Mouse (Mus musculus) heart, postnatal 14 days (tissue): ENCODE measurements around the gene Kcnj1. TPM values are rescaled to one million over a fixed set of nuclear protein-coding genes. Genes with fewer than 3 reads are reported as not detected.
A peak's percentile ranks its signal among the peaks of the same experiment; 100 is the strongest.

Experiments
- DNase-seq, 2 experiments: peaks; one replicate each; pipeline ENCODE4 v3.0.0; 2021 to 2022
- intact Hi-C: fragments of 180-260 bp; cut with DNase I; formaldehyde crosslinking; loops from one replicate; pipeline ENCODE4 v1.15.1; 2025
- total RNA-seq, 2 experiments: library from RNA; stranded (reverse); gene quantifications; 2 replicates each; pipeline ENCODE4 v1.2.3; 2021

Kcnj1 gene
- total RNA-seq, 2 experiments from 2014 or later: not detected

DNA sequence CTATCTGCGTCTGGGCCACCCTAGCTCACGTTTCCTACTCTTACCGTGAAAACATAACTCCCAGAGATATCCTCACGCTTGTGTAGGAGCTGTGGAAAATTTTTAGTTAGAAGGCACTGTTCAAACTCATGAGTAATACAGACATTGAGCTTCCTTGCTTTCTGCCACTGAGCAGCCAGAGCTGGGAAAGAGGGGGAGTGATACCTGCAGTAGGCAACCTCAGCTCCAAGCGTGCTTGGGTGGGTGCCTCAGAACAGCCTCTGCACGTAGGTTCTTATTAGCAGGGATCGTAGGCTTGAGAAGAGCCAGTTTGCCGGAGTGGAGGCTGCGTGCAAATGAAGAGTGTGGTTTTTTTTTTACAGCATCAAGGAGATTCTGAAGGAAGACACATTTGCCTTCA, 19.4 kb downstream of the Kcnj1 start:
- intact Hi-C loops: no loop called here
- DNase-seq: no peak

DNA sequence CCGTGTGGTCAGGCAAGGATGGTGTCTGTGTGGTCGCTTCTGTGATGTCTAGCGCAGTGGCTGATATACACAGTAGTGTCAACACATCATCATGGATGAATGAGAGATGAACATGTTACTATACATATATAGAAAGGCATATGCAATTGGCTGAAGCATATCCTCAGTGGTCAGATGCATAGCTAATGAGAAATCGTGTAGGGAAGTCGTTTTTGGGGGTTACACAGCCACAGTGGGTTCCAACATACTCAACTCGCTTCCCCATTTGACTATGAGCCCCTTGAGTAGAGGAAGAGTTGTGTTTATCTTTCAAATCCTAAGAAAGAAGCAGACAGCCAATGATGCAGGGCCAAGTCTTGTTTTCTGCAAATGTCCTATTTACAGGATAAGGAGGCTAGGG, 20.4 kb downstream of the Kcnj1 start:
- intact Hi-C loops: no loop called here
- no peak for DNase-seq

DNA sequence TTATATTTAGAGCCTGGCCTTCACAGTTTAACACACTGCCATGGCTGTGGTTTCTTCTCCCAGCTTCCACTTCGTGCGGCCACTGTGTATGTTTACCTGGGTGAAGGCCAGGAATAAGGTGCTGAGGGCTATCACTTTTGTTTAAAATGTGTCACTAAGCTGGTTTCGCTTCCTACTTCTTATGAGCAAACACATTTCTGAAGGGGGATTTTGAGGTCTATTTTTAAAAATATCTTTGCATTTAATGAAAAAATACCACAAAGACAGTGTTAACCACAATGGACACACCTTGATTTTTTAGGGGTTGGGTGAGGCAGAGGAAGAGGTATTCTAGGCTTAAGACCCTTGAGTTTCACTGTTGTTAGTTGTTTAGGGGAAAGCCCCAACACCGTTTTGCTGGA, 22.5 kb downstream of the Kcnj1 start:
- no peak for DNase-seq
- intact Hi-C loops: no loop called here

DNA sequence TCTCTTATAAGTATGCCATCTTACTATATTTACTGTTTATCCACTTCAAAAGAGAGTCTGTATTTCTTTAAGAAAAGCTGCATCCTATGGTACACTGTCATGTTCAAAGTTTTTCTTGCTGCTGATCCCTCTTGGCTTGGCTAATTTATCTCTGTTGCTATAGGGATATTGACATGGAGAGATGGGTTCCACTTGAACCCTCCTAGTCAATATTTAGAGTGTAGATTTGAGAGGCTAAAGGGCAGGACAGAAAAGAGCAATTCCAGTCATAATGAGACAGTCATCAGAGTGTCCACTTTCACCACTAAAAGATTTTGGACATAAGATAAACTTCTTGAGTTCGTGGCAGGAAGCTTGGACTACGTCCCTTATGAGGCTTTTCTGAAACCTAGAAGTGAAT, 27.9 kb downstream of the Kcnj1 start:
- no peak for DNase-seq
- intact Hi-C loops: loop anchor here (5.0 kb wide), 1 partner anchor 682 kb away; no protein-coding TSS in a partner anchor

DNA sequence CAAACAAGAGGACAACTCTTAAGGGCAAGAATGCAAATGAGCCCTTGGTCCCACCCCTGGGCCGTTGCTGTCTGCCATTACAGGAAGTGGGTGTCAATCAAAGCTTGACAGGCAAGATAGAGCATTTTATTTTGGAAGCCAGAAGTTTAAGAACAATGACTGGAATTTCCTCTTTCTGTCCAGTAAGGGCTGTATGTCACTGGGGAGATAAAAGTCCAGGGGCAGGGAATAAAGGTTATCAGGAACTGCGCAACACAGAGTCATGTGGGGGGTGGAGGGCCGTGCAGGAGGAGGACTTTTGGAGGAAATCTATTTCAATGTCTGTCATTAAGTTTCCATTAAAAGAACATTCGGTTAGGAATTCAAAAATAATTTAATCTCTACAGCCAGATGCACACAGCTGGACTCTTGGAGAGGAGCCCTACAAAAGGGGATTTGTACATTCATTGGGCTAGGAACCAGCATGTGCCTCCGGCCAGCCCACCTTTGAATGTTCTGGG, 28.4 kb downstream of the Kcnj1 start:
- intact Hi-C loops: loop anchor here (5.0 kb wide), 1 partner anchor 682 kb away; no protein-coding TSS in a partner anchor
- peak; percentile 52 to 69 for DNase-seq

DNA sequence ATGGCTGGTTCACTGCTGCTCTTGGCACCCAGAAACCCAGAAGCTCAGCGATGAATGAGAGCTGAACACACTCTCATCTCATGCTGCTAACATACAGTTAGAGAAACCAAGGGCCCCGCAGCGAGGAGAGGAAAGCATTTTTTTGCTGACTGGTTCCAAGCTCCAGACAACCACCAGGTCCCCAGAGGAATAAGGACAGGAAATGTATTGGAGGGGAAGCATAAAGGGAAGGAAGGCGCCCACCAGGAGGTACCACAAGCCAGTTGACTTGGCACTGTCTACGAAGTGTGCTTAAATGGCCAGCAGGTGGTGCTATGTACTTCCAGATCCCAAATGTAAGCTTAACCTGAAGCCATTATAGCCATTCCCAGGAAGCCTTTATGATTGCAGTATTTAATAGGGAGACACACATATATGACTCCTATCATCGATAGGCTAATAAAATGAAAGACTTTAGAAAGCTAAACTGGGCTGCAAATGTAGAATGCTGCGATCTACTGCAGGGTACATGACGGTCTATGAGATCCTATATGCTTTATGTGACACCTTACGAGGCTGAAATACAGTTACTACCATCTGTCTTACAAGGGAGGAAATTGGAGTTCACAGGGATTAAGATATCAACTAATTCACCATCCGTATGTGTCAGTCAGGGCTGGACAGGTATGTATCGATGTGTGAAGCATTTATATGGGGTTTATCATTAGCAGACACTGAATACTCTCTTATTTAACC, 33.1 kb downstream of the Kcnj1 start:
- peak; percentile 61 to 79 for DNase-seq
- intact Hi-C loops: loop anchor here (2.0 to 5.0 kb wide), 4 partner anchors 157 to 841 kb away; no protein-coding TSS in a partner anchor

DNA sequence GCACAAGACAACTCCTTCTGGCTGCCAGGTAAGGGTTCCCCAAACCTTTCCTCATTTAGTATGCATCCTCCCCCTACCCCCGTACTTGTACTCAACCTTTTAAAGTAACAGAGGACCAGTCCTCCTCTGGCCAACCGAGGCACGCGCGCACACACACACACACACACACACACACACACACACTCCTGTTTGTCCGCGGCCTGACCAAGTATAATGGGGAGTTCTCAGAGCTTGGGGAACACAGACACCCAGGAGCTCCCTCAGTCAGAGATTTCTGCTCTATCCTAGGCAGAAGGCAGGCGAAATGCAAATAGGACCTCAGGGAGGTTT, 36.4 kb downstream of the Kcnj1 start:
- DNase-seq: no peak
- intact Hi-C loops: loop anchor here (5.0 kb wide), 1 partner anchor 154 kb away; no protein-coding TSS in a partner anchor

DNA sequence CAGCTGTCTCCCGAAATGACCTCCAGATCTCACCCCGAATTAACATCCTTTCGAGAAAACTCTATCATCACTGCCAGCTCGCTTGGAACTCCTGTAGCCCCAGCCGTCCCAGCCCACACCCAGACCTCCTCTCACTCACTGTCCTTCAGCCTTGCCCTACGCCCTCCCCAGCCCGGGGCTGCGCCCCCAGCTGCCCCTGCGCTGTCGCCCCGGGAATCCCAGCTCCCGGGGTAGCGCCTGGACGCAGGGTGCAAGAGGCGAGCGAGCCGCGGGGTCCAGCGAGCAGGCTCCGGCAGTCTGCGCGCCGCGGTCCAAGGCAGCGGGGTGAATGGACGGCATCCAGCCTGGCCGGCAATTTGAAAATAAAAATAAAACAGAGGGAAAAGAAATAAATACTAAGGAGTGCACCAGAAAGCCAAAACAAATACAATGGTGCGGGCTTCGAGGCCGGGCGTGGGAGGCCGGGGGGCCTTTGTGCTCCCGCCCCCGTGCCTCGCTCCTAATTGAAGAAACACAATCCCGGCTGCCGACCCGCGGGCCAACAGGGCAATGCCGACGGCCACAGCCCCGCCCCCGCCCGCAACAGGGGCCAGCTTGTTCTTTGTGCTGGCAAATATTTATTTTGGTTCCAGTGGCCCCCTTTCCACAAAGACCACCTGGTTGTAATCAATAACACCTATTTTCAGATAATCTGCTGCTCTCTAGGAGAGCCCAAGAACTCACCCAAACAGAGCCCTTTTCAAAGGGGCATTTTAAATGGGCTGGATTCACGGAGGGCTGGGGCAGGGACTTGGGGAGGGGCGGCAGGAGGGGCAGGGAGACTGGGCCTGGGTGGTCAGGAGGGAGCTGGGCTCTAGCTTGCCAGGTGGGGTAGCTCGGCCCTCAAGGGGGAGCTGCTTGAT, 37.0 kb downstream of the Kcnj1 start:
- peak; percentile 39 to 47 for DNase-seq
- intact Hi-C loops: loop anchor here (5.0 kb wide), 1 partner anchor 153 kb away; no protein-coding TSS in a partner anchor

DNA sequence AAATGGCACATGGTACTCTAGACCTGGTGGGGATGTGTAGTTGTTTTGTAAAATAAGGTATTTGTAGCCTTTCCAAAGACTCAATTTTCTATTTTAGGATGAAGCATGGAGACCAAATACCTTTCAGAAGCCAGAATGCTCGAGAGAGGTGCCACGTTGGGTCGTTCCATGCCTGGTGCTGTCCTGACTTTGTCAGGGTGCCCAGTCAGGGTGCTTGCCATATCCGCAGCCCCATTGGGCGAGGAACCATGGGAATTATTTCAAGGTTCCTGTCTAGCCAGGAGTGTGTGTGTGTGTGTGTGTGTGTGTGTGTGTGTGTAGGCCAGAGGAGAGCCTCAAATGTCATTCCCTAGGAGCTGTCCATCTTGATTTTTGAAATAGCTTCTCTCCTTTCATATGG, 38.4 kb downstream of the Kcnj1 start:
- peak in 1 of 2 experiments; percentile 46 for DNase-seq
- intact Hi-C loops: no loop called here

DNA sequence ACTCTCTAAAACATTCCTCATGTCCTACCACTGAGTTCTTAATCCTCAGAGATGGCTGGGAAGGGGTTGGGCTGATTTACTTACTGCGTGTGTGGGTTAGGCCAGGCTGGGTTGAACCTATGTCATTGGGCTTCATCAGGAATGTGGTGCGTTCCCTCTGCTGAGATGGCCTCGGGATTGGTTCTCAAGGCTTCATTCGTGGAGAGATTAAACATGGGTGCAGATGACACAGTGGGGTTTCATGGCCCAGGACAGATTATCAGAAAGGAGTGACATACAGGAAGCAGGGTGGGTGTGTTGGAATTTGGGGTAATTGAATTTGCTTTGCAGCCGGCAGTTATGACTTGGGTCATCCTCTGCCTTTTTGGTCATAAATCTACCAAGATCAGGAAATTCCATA, 39.2 kb downstream of the Kcnj1 start:
- intact Hi-C loops: no loop called here
- DNase-seq: no peak

DNA sequence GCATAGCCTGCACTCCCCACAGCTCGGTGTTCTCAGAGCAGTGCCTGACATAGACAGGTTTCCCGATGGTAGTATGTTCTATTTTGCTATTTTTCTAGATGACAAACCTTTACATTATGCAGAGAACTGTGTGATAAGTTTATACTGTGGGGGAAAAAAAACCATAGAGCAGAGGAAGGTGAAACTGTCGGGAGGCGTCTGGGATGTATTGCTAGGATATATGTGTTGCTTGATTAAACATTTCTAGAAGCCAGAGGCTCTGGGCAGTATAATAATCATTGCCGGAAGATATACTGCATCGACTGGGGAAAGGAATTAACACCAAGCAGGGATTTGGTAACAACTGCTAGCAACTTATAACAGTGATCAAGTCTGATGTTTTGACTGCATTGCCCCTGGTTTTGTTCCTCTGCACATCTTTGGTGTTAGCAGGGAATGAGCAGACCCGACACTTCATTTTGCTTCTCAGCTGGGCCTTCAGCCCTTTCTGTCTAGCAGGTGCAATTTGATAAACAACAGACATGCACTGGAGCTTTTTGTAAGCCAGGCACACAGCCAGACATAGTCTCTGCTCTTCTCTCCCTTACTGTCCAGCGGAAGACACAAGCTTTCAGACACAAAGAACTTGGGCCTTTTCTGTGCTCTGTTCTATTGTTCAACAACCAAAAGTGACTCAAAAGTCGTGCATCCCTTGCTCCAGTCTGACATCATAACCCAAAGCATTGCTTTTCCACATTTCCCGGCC, 40.7 kb downstream of the Kcnj1 start:
- no peak for DNase-seq

DNA sequence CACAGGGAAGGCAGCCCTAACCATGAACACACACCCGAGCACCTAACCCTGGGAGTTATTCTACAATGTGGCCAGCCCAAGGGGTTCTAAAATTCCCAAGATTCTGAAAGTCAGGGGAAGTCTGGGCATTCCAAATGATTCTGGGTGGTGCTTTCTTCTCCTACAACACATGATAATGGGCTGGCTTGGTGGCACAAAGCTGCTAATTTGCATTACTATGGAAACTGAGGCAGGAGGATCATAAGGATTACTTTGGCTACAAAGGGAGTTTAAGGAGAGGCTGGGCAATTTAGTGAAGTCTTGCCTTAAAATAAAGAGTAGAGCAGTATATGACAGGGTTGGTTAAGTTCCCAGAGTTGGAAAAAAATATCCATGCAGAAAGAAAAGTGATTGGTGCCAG, 42.7 kb downstream of the Kcnj1 start:
- intact Hi-C loops: no loop called here
- DNase-seq: no peak

More for the DNA sequence above, 40.7 kb downstream of the Kcnj1 start:
- intact Hi-C loops: no loop called here

DNA sequence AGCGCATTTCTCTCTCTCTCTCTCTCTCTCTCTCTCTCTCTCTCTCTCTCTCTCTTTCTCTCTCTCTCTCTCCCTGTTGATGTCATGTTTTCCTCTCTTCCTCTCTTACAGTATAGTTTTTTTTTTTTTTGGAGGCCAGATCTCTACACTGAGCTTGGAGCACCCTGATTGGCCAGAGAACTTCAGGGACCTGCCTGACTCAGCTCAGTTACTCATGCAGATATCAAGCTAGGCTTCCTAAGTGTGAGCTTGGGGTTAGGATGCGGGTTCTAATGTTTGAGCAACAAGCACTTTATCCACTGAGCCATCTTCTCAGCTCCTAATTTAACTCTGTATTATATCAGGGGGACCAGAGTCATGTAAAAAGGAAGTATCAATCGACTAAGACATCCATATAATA, 43.7 kb downstream of the Kcnj1 start:
- no peak for DNase-seq
- intact Hi-C loops: no loop called here

DNA sequence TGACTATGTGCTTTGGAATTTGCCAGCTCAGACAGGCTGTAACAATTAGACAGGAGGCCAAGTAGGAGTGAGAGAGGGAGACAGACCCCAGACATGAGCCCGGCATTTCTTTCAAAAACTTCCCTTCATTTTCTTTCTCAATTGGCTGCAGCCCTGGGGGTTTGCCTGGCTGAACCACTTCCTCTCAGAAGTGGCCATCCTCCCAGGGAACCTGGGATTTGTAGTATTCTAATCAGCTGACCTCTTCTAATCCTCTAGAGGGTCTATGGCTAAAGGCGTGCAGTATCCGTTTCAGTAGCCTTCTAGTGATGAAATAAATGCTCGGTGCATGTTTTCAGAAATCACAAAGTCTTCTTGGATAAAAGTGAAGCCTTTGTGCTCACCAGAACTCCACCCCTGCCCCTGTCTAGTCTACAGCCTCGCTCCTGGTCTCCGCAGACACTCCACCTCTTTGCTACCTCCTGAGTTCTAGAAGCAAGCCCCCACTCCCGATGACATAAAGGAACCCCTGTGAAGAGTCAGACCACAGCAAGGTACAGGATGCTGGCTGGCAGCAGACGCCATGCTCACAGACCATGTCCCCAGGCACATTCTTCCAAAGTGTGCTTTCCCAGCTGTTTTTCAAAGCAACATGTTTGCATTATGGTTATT, 45.3 kb downstream of the Kcnj1 start:
- intact Hi-C loops: no loop called here
- no peak for DNase-seq

DNA sequence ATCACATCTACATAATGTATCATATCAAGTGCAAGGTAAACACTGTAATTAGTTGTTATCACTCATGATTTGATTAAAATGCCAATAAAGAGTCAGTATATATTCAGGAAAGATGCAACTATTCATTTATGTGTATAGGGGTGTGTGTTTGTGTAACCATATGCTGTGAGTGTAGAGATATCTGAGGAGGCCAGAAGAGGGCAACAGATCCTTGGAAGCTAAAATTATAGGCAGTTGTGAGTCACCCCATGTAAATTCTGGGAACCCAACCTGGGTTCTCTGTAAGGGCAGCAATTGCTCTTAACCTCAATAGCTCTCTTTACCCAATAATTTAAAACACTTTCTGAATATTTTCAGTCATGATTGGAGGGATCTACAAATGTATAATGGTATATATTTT, 48.4 kb downstream of the Kcnj1 start:
- intact Hi-C loops: no loop called here
- no peak for DNase-seq

DNA sequence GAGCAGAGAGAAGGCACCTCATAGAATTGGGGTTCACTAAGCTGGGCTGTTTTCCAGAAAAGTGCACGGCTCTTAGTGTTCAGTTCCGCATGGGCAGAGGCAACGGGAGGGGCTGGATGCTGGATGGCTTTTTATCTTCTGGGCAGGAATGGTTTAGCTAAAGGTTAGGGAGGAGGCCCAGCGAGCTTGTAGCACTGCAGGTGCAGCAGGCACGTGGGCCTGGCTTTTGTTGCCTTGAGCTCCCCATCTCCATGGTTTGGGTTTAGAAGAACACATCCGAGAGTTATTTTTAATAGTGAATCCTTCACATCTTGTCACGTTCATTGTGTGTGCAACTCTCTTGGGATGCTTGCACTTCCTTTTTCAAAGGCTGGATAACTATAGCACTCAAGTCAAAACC, 53.0 kb downstream of the Kcnj1 start:
- intact Hi-C loops: no loop called here
- no peak for DNase-seq

DNA sequence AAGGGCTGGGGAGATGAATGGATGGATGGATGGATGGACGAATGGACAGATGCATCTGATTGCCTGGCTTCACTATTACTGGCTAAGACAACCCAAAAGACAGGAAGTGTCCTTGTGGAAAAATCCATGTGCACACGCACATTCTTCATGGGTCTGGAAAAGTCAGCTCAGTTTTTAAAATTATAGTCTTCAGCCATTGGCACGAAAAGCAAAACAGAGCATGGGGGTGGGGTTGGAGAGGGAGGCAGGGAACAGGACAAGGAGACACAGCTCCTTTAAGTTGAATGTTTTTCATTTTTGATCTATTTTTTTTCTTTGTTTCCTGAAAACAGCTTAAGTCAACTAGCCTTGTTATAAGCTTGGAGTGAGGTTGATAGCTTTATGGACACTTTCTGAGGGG, 58.8 kb downstream of the Kcnj1 start:
- DNase-seq: no peak
- intact Hi-C loops: no loop called here

DNA sequence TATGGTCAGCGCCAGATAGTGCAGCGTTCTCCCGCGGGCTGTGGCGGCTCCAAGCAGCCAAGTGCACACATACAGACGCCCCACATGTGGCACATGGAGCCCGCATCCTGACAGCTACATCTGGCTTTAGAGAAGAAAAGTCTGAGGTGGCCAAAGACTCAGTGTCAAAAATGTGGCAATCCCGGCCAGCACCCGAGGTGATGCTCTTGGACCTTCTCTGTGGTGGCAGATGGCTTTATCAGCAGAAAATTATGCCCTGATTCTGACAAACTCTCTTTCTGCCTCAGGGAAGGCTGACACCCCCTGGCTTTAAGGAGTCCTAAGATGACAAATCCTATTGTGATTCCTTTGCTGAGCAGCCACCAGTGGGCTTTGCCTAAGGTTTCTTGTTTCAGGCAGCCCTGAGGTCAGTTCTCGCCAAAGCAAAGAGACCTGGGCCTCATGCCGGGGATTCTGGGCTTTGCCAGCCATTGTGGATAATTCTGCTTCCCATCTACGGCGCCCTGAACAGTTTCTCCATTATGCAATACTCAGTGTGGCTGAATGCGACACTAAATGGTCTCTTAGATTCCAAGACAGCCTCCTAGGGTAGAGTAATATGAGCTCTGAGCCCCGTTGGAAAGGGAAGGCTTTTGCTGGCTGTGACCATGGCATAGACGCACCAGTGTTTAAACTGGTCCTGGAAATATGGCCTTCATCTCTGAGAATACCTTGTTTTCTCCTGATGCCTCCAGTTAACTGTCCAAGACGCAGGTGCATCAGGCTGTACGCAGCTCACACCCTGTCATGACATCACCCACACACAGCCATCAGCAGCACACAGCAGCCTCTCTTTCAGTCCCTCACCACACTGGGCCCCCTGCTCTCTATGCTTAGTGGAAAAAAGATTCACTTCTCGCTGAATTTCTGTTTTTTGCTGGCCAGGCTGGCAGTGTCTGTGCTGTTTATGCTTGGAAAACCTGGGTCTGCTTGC, 62.2 kb downstream of the Kcnj1 start:
- peak; percentile 30 to 49 for DNase-seq
- intact Hi-C loops: no loop called here

DNA sequence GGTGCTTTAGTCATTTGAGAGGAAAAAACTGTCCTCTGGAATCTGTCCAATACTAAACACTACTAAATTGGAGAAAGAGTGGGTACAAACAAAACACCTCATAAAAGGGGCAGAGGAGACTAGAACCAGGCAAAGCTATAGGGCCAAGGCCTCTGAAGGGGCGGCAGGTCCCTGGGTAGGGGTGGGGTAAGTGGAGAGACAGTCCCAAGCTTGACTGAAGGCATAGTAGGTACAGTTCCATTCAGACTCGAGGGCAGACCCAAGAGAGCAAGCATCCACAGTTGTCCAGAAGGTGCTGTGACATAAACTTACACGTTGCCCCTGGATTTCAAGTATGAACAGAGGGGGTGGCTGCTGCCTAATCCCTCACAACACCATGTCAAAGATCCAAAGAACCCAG, 70.8 kb downstream of the Kcnj1 start:
- intact Hi-C loops: no loop called here
- no peak for DNase-seq
